Mouse (Mus musculus): ENCODE data around the gene Sept14.

Gene Sept14

DNA sequence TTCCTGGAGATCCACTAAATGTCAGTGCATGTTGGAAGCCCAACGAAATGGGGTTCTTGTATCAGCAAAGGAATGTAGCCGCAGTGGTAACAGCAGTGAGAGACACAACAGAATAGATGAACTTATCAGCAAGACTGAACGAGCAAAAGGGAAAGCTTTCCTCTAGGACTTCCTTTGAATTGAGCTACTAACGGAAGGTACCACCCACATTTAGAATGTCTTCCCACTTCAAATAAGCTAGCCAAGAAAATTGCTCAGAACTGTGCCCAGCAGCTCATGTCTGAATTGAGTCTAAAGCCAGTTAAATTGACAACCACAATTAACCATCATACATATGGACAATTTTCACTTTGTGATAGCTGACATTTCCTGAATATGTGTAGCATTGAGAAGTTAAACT, 40.5 kb downstream of the Sept14 start:
- no peak for DNase-seq

DNA sequence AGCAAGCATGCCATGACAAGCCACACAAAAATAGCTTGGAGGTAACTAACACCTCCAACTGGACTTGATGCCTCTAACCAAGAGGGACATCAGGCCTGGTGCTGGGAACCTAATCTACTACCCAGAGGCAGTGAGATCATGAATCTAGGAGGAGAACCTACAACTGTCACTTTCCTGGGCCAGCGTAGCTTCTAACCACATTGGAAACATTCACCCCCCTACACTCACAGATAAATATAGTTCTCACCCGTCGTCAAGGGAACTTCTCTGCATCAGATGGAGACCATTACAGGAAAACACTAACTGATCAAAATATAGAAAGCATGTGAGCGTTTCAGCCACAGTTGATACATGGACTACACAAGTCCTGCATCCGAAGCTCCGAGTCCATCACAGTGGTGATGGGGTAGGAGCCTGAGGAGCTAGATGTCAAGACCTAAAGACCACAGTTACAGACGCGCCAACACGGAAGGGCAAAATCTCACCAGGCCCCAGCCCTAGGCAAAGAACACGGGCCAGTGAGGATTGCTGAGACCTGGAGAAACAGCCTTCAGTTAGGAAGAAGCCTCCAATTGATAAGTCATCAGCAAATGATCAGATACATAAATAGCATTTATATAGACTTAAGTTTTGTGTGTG, 41.9 kb downstream of the Sept14 start:
- DNase-seq, result no peak

DNA sequence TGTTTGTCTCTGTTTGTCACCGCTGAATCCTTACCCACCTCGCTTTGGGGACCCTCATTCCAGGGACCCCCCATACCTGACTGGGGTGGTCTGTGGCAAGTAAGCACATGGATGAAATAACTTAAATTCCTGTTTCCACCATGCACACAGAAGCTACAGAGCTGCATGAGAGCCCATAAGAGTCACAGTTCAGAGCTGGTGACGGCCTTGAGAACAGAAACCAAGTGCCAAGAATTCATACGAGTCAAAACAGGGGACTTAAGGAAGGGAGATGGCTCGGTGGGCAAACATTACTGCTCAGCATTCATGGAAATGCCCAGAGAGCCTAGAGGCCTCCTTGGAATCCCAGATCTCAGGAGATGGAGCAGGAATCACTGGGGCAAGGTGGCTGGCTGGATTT, 44.2 kb downstream of the Sept14 start:
- DNase-seq, result no peak

DNA sequence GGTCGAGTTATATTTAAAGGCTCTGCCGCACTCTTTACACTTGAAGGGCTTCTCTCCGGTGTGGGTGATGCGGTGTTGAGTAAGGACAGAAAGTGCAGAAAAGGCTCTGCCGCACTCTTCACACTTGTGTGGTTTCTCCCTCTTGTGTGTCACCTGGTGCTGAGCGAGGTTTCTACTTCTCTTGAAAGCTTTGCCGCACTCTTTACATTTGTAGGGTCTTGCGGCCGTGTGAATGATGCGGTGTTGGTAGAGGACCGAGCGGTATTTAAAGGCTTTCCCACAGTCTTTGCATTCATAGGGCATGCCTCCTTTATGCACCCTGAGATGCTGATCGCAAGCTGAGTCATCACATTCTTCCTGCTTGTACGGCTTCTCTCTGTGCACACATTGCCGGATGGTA, 50.4 kb downstream of the Sept14 start:
- no peak for DNase-seq

DNA sequence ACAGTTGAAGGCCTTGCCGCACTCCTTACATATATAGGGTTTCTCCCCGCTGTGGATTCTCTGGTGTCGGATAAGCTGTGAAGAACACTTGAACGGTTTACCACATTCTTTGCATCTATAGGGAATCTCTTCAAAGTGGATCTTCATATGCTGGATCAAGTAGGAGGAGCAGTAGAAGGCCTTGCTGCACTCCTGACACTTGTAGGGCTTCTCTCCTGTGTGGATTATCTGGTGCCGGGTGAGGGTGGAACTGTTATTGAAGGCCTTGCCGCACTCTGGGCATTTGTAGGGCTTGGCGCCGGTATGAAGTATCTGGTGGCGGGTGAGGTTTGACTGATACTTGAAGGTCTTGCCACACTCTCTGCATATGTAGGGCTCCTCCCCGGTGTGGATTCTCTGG, 51.3 kb downstream of the Sept14 start:
- no peak for DNase-seq

DNA sequence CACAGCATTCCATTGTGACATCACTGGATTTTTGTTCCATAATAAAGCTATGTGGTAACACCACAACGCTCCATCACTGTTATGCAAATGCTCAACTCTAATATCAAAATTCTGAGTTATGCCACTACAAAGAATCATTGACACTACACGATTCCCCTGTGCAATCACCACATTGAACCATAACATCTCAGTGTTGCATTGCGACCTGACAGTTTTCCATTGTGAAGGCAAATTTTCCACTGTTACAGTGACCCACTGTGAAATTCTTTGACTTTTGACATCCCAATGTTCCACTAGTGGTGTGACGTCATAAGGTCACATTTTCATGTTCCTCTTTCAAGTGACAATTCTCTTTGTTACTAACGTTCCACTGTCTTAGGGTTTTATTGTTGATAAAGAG, 57.5 kb downstream of the Sept14 start:
- DNase-seq, result no peak
